Mouse (Mus musculus): ENCODE measurements around the gene Tcp1.

- TF ChIP-seq ZC3H11A (IDR thresholded peaks at IDR 0.05; ENCODE audit: borderline replicate concordance, low read depth, low read length) (no peak), CHD2 (IDR thresholded peaks at IDR 0.05; ENCODE audit: low read depth, low read length) (no peak), ZNF384 (IDR thresholded peaks at IDR 0.05; ENCODE audit: low read depth, low read length) (no peak), HCFC1 (IDR thresholded peaks at IDR 0.05; ENCODE audit: borderline replicate concordance, insufficient read depth, low read length) (no peak)
Measured at GRCm38 (mm10) chr17:12875734-12876133, 39.8 kb upstream of the Tcp1 start, which contains the start of gene Mrgprh.
